Mouse (Mus musculus) forelimb bud, embryonic 11.5 days (tissue): ENCODE results near the gene Ssbp2.

Source experiments
- DNase-seq: peaks from one replicate; pipeline ENCODE4 v3.0.0-alpha.2; 2012; ENCODE audit warnings: low read depth, low spot score

Gene Ssbp2

GRCm38 (mm10) chr13:91631291-91631799, 171.3 kb downstream of the Ssbp2 start:
- no peak for DNase-seq

- no peak for DNase-seq
These were observed 174.0 kb downstream of the Ssbp2 start for GRCm38 (mm10) chr13:91634123-91634522.

DNA sequence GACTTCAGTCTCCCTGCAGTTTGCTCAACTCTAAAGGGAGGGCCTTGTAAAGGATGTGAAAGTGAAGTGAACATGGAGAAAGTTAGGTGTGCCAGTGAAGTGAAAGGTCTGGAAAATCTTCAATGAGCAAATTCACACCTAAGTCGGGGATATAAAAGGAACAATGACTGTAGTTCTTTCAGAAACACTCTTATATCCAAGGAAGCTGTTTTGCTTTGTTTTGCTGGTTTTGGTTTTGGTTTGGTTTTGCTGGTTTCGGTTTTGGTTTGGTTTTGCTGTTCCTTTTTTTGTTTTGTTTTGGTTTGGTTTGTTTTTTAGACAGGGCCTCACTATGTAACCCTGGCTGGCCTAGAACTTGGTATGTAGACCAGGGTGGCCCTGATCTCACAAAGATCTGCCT, 175.9 kb downstream of the Ssbp2 start:
- DNase-seq = no peak

- DNase-seq = peak; percentile 84
These were observed 176.7 kb downstream of the Ssbp2 start for GRCm38 (mm10) chr13:91636814-91637213.

GRCm38 (mm10) chr13:91638836-91639235, 178.8 kb downstream of the Ssbp2 start:
- DNase-seq = no peak

DNA sequence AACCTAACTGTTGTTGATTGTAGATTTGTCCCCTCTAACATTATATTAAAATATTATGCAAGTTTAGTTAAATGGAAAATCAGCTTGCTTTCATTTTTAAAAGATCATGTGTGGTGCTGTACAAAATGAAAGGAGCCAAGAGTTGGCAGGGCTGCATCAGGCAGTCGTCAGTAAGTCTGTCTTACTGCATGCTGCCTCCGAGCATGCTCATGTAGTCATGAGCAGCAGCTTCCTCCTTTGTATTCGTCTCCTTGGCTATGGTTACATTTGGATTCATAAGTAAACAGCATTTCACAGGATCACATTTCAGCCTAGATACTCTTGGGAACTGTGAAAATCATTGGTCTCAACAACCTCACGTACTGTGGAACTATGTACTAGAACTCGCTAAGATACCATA, 180.1 kb downstream of the Ssbp2 start:
- DNase-seq = no peak

GRCm38 (mm10) chr13:91648240-91648639, 188.2 kb downstream of the Ssbp2 start:
- no peak for DNase-seq

GRCm38 (mm10) chr13:91649926-91650325, 189.8 kb downstream of the Ssbp2 start:
- no peak for DNase-seq

GRCm38 (mm10) chr13:91661068-91661795, 201.1 kb downstream of the Ssbp2 start:
- DNase-seq = no peak

DNA sequence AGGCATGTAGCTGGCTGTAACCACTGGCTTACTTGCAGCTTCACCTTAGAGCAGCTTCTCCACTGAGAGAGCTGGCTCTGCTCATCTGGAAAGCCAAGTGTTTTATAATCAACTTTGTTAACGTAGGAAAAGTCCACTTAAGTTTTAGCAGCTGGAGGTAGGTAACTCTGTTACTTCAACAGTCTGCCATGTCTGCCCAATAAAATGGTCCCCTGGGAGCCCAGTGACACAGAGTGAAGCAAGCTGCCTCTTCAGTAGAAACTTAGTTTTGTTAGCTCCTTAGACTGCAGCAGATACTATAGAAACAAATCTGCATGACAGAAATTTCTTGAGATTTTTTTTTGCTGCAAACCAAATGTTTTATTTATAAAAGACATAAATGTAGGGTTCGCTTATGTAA, 202.7 kb downstream of the Ssbp2 start:
- DNase-seq = peak; percentile 62

GRCm38 (mm10) chr13:91673241-91673640, 213.2 kb downstream of the Ssbp2 start:
- no peak for DNase-seq

DNA sequence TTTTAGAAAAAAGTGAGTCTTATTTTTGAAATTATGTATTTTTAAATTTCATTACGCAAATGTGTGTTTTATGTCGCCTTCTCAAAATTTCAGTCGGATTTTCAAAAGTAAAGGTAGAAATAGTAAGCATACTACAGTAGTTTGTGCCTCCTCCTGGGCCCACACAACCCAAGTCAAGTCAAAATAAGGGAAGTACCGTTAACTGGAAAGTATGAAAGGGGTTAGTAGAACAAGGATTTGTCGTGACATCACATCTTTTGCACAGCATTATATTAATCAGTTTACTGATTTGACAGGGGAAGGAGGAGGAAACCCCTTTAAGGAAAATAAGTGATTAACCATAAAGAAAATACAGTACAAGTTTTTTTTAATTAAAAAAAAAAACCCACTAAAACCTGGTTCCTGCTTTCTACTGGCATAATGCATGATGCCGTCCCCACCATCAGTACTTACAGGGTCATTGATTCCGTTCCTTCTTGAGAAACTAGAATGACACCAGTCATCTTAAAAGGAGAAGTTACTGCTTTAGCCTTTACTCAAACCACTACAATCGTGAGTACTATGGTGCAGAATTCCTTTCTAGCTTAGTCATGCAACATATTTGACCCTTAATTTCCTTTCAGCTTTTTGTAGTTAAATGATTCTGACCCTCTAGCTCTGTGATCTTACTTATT, 220.8 kb downstream of the Ssbp2 start:
- DNase-seq = no peak

GRCm38 (mm10) chr13:91681474-91681873, 221.4 kb downstream of the Ssbp2 start:
- no peak for DNase-seq

DNA sequence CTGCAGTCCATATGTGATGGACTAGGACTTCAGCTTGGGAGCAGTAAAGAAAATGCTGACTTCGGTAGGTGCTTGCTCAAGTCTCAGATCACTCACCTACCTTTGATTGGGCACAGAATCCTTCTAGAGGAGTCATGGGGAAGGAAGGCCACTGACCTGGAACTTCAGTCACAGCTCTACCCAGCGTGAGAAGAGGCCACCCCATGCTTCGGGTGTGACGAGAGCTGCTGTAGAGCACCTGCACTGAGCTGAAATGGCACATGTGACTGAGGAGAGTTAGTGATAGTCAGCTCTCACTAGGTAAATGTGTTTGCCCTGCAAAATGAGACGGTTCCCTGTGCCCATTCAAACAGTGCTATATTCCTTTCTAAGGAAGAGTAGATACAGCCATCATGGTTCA, 230.0 kb downstream of the Ssbp2 start:
- no peak for DNase-seq

GRCm38 (mm10) chr13:91693615-91694014, 233.5 kb downstream of the Ssbp2 start:
- no peak for DNase-seq

- DNase-seq = no peak
These were observed 235.3 kb downstream of the Ssbp2 start for GRCm38 (mm10) chr13:91695406-91695805.

DNA sequence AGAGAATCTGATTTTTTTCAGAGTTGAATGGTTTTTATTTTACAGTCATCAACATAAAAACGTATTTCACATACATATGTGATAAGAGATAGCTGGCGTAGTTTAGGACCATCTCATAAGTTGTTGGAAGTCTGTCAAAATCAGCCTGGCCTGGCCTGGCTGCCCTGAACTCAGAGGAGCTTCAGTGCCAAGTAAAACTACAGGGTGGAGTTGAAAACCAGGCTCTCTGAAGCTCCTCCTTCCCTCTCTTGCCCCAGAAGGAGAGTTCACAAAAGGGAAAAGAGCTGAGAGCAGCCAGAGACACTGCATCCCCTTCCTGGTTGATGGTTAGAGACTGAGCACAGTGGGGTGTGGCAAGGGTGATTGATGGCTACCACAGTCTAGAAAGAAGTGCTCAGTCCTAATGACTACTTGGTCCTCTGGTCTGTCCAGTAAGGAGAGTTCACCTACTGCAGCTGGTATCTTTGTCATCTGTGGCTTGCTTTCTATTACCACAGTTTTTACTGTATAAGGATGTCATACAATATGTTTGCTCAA, 236.1 kb downstream of the Ssbp2 start:
- DNase-seq = no peak

DNA sequence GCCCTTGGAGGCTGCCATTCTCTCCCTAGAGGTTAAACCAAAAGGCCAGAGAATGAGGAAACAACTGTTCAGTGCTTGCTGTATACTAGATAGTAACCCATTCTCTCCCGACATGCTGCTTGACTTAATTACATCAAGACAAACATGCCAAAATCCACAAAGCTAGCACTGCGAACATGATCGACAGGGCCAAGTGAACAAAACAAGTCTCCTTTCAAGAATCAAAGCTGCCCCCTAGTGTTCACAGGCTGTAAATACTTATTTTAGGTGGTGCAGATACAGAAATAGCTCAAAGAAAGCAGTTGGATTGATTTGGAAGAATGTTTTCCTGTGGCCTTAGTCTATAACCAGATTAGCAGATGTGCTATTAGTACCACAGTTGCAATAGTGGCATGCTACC, 236.9 kb downstream of the Ssbp2 start:
- peak; percentile 61 for DNase-seq

DNA sequence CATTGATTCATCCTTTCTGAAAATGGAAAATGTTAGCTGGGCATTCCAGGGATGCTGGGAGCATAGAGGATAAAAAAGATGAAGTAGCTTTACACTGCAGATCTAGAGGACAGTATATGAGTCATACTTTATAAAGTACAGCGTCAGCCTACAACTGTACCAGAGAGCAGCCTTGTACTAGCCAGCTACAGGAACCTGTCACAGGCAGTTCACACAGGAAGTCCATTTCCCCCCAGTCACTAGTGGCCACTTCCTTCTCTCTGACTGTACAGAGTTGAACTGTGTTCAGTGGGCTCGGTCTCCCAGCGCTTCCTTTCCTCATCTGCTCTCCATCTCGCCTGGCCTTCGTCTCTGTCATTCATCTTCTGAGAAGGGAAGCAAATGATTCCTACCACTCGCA, 242.3 kb downstream of the Ssbp2 start:
- no peak for DNase-seq

- DNase-seq = no peak
These were observed 259.4 kb downstream of the Ssbp2 start for GRCm38 (mm10) chr13:91719487-91719886.

- no peak for DNase-seq
These were observed 263.1 kb downstream of the Ssbp2 start for GRCm38 (mm10) chr13:91723108-91723735.

DNA sequence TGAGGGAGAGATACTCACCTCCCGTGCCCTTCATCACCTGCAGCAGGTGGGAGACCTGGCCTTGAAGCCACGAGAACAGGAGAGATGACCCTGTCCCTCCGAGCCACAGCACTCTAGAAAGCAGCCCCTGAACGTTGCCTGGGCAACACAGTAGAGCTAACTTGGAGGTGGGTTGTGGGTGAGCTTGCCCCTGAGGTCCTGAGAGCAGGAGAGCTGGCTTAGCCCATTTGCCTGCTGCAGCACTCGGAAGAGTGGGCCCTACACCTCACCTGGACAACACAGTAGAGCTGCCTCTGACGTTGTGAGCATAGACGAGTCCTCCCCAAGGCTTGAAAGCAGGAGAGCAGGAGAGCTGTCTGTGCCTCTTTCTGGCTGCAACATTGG, 263.6 kb downstream of the Ssbp2 start:
- DNase-seq = no peak
